Mouse (Mus musculus): Measurements from ENCODE around the gene Podn. TPM values are rescaled to one million over a fixed set of nuclear protein-coding genes. Genes with fewer than 3 reads are reported as not detected.

The Podn gene
- polyA plus RNA-seq, 1 experiment, result 5.2 TPM

GRCm38 (mm10) chr4:108063616-108064015 lies 32.6 kb downstream of the Podn start:
- Histone ChIP-seq H3K4me1 (ENCODE audit: control insufficient read depth, insufficient read depth, low read length) (no peaks in the 10 kb centered on the region; the same call in 1 of the 2 replicates), H3K4me3 (replicated peaks; ENCODE audit: control insufficient read depth, low read depth, low read length) (no peak overlapping the region), H3K27ac (ENCODE audit: control insufficient read depth, insufficient read depth, low read depth, low read length, poor library complexity) (no peak overlapping the region)
- 87% methylated on average over 6 of the region's 6 CpGs for WGBS
- no peak for TF ChIP-seq POLR2A (IDR thresholded peaks at IDR 0.05; ENCODE audit: borderline replicate concordance, control insufficient read depth, low read depth, low read length)
- no peak for TF ChIP-seq CTCF (IDR thresholded peaks at IDR 0.05; ENCODE audit: control insufficient read depth, insufficient read depth, low read length)

GRCm38 (mm10) chr4:108062524-108062923 lies 33.7 kb downstream of the Podn start:
- TF ChIP-seq CTCF (IDR thresholded peaks at IDR 0.05; ENCODE audit: control insufficient read depth, insufficient read depth, low read length) (no peak), POLR2A (IDR thresholded peaks at IDR 0.05; ENCODE audit: borderline replicate concordance, control insufficient read depth, low read depth, low read length) (no peak)
- H3K4me3 ChIP-seq (replicated peaks; ENCODE audit: control insufficient read depth, low read depth, low read length), result no peak overlapping the region
- no peaks in the 10 kb centered on the region; the same call in 1 of the 2 replicates for H3K4me1 ChIP-seq (ENCODE audit: control insufficient read depth, insufficient read depth, low read length)
- H3K27ac ChIP-seq (ENCODE audit: control insufficient read depth, insufficient read depth, low read depth, low read length, poor library complexity), result no peak overlapping the region
- 92% methylated on average over 5 of the region's 5 CpGs for WGBS

GRCm38 (mm10) chr4:108060774-108061173 lies 35.5 kb downstream of the Podn start:
- TF ChIP-seq CTCF (IDR thresholded peaks at IDR 0.05; ENCODE audit: control insufficient read depth, insufficient read depth, low read length), result no peak
- TF ChIP-seq POLR2A (IDR thresholded peaks at IDR 0.05; ENCODE audit: borderline replicate concordance, control insufficient read depth, low read depth, low read length), result no peak
- H3K4me1 ChIP-seq (ENCODE audit: control insufficient read depth, insufficient read depth, low read length), result no peaks in the 10 kb centered on the region; the same call in 1 of the 2 replicates
- 87% methylated on average over 4 of the region's 4 CpGs for WGBS
- H3K4me3 ChIP-seq (replicated peaks; ENCODE audit: control insufficient read depth, low read depth, low read length), result no peak overlapping the region
- H3K27ac ChIP-seq (ENCODE audit: control insufficient read depth, insufficient read depth, low read depth, low read length, poor library complexity), result no peak overlapping the region

GRCm38 (mm10) chr4:108059601-108060379 lies 36.5 kb downstream of the Podn start:
- H3K27ac ChIP-seq (ENCODE audit: control insufficient read depth, insufficient read depth, low read depth, low read length, poor library complexity), result no peak overlapping the region
- H3K4me1 ChIP-seq (ENCODE audit: control insufficient read depth, insufficient read depth, low read length), result no peaks in the 10 kb centered on the region; the same call in 1 of the 2 replicates
- 74% methylated on average over 19 of the region's 19 CpGs for WGBS
- no peak overlapping the region for H3K4me3 ChIP-seq (replicated peaks; ENCODE audit: control insufficient read depth, low read depth, low read length)
- no peak for TF ChIP-seq CTCF (IDR thresholded peaks at IDR 0.05; ENCODE audit: control insufficient read depth, insufficient read depth, low read length)
- TF ChIP-seq POLR2A (IDR thresholded peaks at IDR 0.05; ENCODE audit: borderline replicate concordance, control insufficient read depth, low read depth, low read length), result no peak

- Histone ChIP-seq H3K4me3 (replicated peaks; ENCODE audit: control insufficient read depth, low read depth, low read length) (no peak overlapping the region), H3K4me1 (ENCODE audit: control insufficient read depth, insufficient read depth, low read length) (no peaks in the 10 kb centered on the region), H3K27ac (ENCODE audit: control insufficient read depth, insufficient read depth, low read depth, low read length, poor library complexity) (no peak overlapping the region)
- TF ChIP-seq POLR2A (IDR thresholded peaks at IDR 0.05; ENCODE audit: borderline replicate concordance, control insufficient read depth, low read depth, low read length), result no peak
- TF ChIP-seq CTCF (IDR thresholded peaks at IDR 0.05; ENCODE audit: control insufficient read depth, insufficient read depth, low read length), result no peak
- WGBS, result 63% methylated on average over 10 of the region's 10 CpGs
Measured at GRCm38 (mm10) chr4:108058166-108058565, 38.1 kb downstream of the Podn start.

GRCm38 (mm10) chr4:108057247-108057646 lies 39.0 kb downstream of the Podn start:
- TF ChIP-seq POLR2A (IDR thresholded peaks at IDR 0.05; ENCODE audit: borderline replicate concordance, control insufficient read depth, low read depth, low read length) (no peak), CTCF (IDR thresholded peaks at IDR 0.05; ENCODE audit: control insufficient read depth, insufficient read depth, low read length) (no peak)
- Histone ChIP-seq H3K27ac (ENCODE audit: control insufficient read depth, insufficient read depth, low read depth, low read length, poor library complexity) (no peak overlapping the region), H3K4me3 (replicated peaks; ENCODE audit: control insufficient read depth, low read depth, low read length) (no peak overlapping the region), H3K4me1 (ENCODE audit: control insufficient read depth, insufficient read depth, low read length) (no peaks in the 10 kb centered on the region)
- WGBS, result 83% methylated on average over 2 of the region's 2 CpGs

- Histone ChIP-seq H3K4me3 (replicated peaks; ENCODE audit: control insufficient read depth, low read depth, low read length) (no peak overlapping the region), H3K27ac (ENCODE audit: control insufficient read depth, insufficient read depth, low read depth, low read length, poor library complexity) (no peak overlapping the region), H3K4me1 (ENCODE audit: control insufficient read depth, insufficient read depth, low read length) (no peaks in the 10 kb centered on the region)
- WGBS, result 94% methylated on average over 10 of the region's 10 CpGs
- TF ChIP-seq CTCF (IDR thresholded peaks at IDR 0.05; ENCODE audit: control insufficient read depth, insufficient read depth, low read length) (no peak), POLR2A (IDR thresholded peaks at IDR 0.05; ENCODE audit: borderline replicate concordance, control insufficient read depth, low read depth, low read length) (no peak)
Measured at GRCm38 (mm10) chr4:108055873-108056272, 40.4 kb downstream of the Podn start.

- TF ChIP-seq CTCF (IDR thresholded peaks at IDR 0.05; ENCODE audit: control insufficient read depth, insufficient read depth, low read length) (no peak), POLR2A (IDR thresholded peaks at IDR 0.05; ENCODE audit: borderline replicate concordance, control insufficient read depth, low read depth, low read length) (no peak)
- H3K4me3 ChIP-seq (replicated peaks; ENCODE audit: control insufficient read depth, low read depth, low read length), result no peak overlapping the region
- H3K4me1 ChIP-seq (ENCODE audit: control insufficient read depth, insufficient read depth, low read length), result no peaks in the 10 kb centered on the region
- no peak overlapping the region for H3K27ac ChIP-seq (ENCODE audit: control insufficient read depth, insufficient read depth, low read depth, low read length, poor library complexity)
- 90% methylated on average over 8 of the region's 8 CpGs for WGBS
Measured at GRCm38 (mm10) chr4:108052673-108053072, 43.6 kb downstream of the Podn start.

Data from bone marrow, adult 2 months (tissue).